Mouse (Mus musculus) v-Abl transformed pro-B cells (cell line): ENCODE data around the gene Atxn7l1.

Experiments
- in situ Hi-C, 2 experiments: fragments of 400-800 bp; cut with MboI; formaldehyde crosslinking; loops; one replicate each; pipeline ENCODE4 v1.15.1; 2025; ENCODE audit not compliant: unreplicated experiment in 2 of 2

The Atxn7l1 gene

GRCm38 (mm10) chr12:33218215-33218859 is 70.8 kb downstream of the Atxn7l1 start:
- in situ Hi-C loops = no loop called here

GRCm38 (mm10) chr12:33219436-33219835 is 71.9 kb downstream of the Atxn7l1 start:
- in situ Hi-C loops = no loop called here

- in situ Hi-C loops = no loop called here
These were observed 72.6 kb downstream of the Atxn7l1 start for GRCm38 (mm10) chr12:33220081-33220480.

GRCm38 (mm10) chr12:33220509-33221051 is 73.1 kb downstream of the Atxn7l1 start:
- in situ Hi-C loops = no loop called here

GRCm38 (mm10) chr12:33222187-33222586 is 74.7 kb downstream of the Atxn7l1 start:
- in situ Hi-C loops = no loop called here

- in situ Hi-C loops = no loop called here
These were observed 77.6 kb downstream of the Atxn7l1 start for GRCm38 (mm10) chr12:33225117-33225541.

- in situ Hi-C loops = no loop called here
These were observed 78.5 kb downstream of the Atxn7l1 start for GRCm38 (mm10) chr12:33225978-33226377.

GRCm38 (mm10) chr12:33226596-33226995 is 79.1 kb downstream of the Atxn7l1 start:
- in situ Hi-C loops = no loop called here

GRCm38 (mm10) chr12:33235314-33235713 is 87.8 kb downstream of the Atxn7l1 start:
- in situ Hi-C loops = no loop called here

GRCm38 (mm10) chr12:33235771-33236323 is 88.4 kb downstream of the Atxn7l1 start:
- in situ Hi-C loops = no loop called here

GRCm38 (mm10) chr12:33236344-33237049 is 89.0 kb downstream of the Atxn7l1 start:
- in situ Hi-C loops = no loop called here

- in situ Hi-C loops = no loop called here
These were observed 89.6 kb downstream of the Atxn7l1 start for GRCm38 (mm10) chr12:33237108-33237507.

- in situ Hi-C loops = no loop called here
These were observed 95.2 kb downstream of the Atxn7l1 start for GRCm38 (mm10) chr12:33242679-33243078.

GRCm38 (mm10) chr12:33244132-33244875 is 96.8 kb downstream of the Atxn7l1 start:
- in situ Hi-C loops = no loop called here

- in situ Hi-C loops = no loop called here
These were observed 98.0 kb downstream of the Atxn7l1 start for GRCm38 (mm10) chr12:33245455-33245854.

- in situ Hi-C loops = no loop called here
These were observed 99.4 kb downstream of the Atxn7l1 start for GRCm38 (mm10) chr12:33246878-33247277.

GRCm38 (mm10) chr12:33250197-33250596 is 102.7 kb downstream of the Atxn7l1 start:
- in situ Hi-C loops = loop anchor here in 1 of 2 experiments (25.0 kb wide), 1 partner anchor 88 kb away; no protein-coding TSS in a partner anchor

- in situ Hi-C loops = loop anchor here in 1 of 2 experiments (25.0 kb wide), 1 partner anchor 89 kb away; no protein-coding TSS in a partner anchor
These were observed 103.9 kb downstream of the Atxn7l1 start for GRCm38 (mm10) chr12:33251399-33251798.

- in situ Hi-C loops = loop anchor here in 1 of 2 experiments (25.0 kb wide), 1 partner anchor 90 kb away; no protein-coding TSS in a partner anchor
These were observed 105.1 kb downstream of the Atxn7l1 start for GRCm38 (mm10) chr12:33252621-33253020.

- in situ Hi-C loops = loop anchor here in 1 of 2 experiments (25.0 kb wide), 1 partner anchor 91 kb away; no protein-coding TSS in a partner anchor
These were observed 105.7 kb downstream of the Atxn7l1 start for GRCm38 (mm10) chr12:33253206-33253605.
